Mouse (Mus musculus): Measurements from ENCODE around the gene Satb1. TPM values are rescaled to one million over a fixed set of nuclear protein-coding genes. Genes with fewer than 3 reads are reported as not detected.

The Satb1 gene
- polyA plus RNA-seq, 1 experiment, result 873 TPM

- Histone ChIP-seq H3K27me3 (ENCODE audit: control insufficient read depth, insufficient read depth, low read length) (no peaks in the 10 kb centered on the region), H3K36me3 (ENCODE audit: control insufficient read depth, insufficient read depth, low read length) (no peaks in the 10 kb centered on the region), H3K4me3 (ENCODE audit: control insufficient read depth, insufficient read depth, low read length) (no peak overlapping the region), H3K27ac (ENCODE audit: control insufficient read depth, insufficient read depth, low read length) (peak overlapping the region; percentile 8; the same call in 1 of the 2 replicates), H3K4me1 (replicated peaks; ENCODE audit: control insufficient read depth, insufficient read depth, low read length) (peaks cover 36% of the 10 kb centered on the region)
- TF ChIP-seq CTCF (IDR thresholded peaks at IDR 0.05; ENCODE audit: borderline replicate concordance, control insufficient read depth, extremely low read depth, insufficient read depth, low read length, poor library complexity) (no peak), POLR2A (IDR thresholded peaks at IDR 0.05; ENCODE audit: control insufficient read depth, extremely low read depth, insufficient read depth, low read length, poor library complexity) (no peak)
- peak; percentile 69 for DNase-seq
- WGBS, result 50% methylated on average over 5 of the region's 5 CpGs
Measured at GRCm38 (mm10) chr17:51876471-51876870, 43.4 kb upstream of the Satb1 start.

- TF ChIP-seq POLR2A (IDR thresholded peaks at IDR 0.05; ENCODE audit: control insufficient read depth, extremely low read depth, insufficient read depth, low read length, poor library complexity) (no peak), CTCF (IDR thresholded peaks at IDR 0.05; ENCODE audit: borderline replicate concordance, control insufficient read depth, extremely low read depth, insufficient read depth, low read length, poor library complexity) (no peak)
- peaks cover 2% of the 10 kb centered on the region; the same call in 1 of the 2 replicates for H3K4me1 ChIP-seq (replicated peaks; ENCODE audit: control insufficient read depth, insufficient read depth, low read length)
- peaks cover 15% of the 10 kb centered on the region for H3K36me3 ChIP-seq (ENCODE audit: control insufficient read depth, insufficient read depth, low read length)
- 95% methylated on average over 4 of the region's 4 CpGs for WGBS
- no peak overlapping the region for H3K4me3 ChIP-seq (ENCODE audit: control insufficient read depth, insufficient read depth, low read length)
- no peak overlapping the region for H3K27ac ChIP-seq (ENCODE audit: control insufficient read depth, insufficient read depth, low read length)
- DNase-seq, result no peak
- H3K27me3 ChIP-seq (ENCODE audit: control insufficient read depth, insufficient read depth, low read length), result no peaks in the 10 kb centered on the region
Measured at GRCm38 (mm10) chr17:51857616-51858015, 24.5 kb upstream of the Satb1 start.

GRCm38 (mm10) chr17:51856332-51856731, 23.2 kb upstream of the Satb1 start:
- Histone ChIP-seq H3K27ac (ENCODE audit: control insufficient read depth, insufficient read depth, low read length) (no peak overlapping the region), H3K36me3 (ENCODE audit: control insufficient read depth, insufficient read depth, low read length) (peaks cover 15% of the 10 kb centered on the region), H3K27me3 (ENCODE audit: control insufficient read depth, insufficient read depth, low read length) (no peaks in the 10 kb centered on the region), H3K4me1 (replicated peaks; ENCODE audit: control insufficient read depth, insufficient read depth, low read length) (peaks cover 2% of the 10 kb centered on the region; the same call in 1 of the 2 replicates), H3K4me3 (ENCODE audit: control insufficient read depth, insufficient read depth, low read length) (no peak overlapping the region)
- TF ChIP-seq POLR2A (IDR thresholded peaks at IDR 0.05; ENCODE audit: control insufficient read depth, extremely low read depth, insufficient read depth, low read length, poor library complexity) (no peak), CTCF (IDR thresholded peaks at IDR 0.05; ENCODE audit: borderline replicate concordance, control insufficient read depth, extremely low read depth, insufficient read depth, low read length, poor library complexity) (no peak)
- no peak for DNase-seq
- WGBS, result 95% methylated on average over 3 of the region's 3 CpGs

- no peak overlapping the region for H3K27ac ChIP-seq (ENCODE audit: control insufficient read depth, insufficient read depth, low read length)
- H3K4me1 ChIP-seq (replicated peaks; ENCODE audit: control insufficient read depth, insufficient read depth, low read length), result no peaks in the 10 kb centered on the region
- peaks cover 15% of the 10 kb centered on the region for H3K36me3 ChIP-seq (ENCODE audit: control insufficient read depth, insufficient read depth, low read length)
- WGBS, result 68% methylated on average over 3 of the region's 3 CpGs
- H3K27me3 ChIP-seq (ENCODE audit: control insufficient read depth, insufficient read depth, low read length), result no peaks in the 10 kb centered on the region
- no peak for DNase-seq
- H3K4me3 ChIP-seq (ENCODE audit: control insufficient read depth, insufficient read depth, low read length), result no peak overlapping the region
- no peak for TF ChIP-seq POLR2A (IDR thresholded peaks at IDR 0.05; ENCODE audit: control insufficient read depth, extremely low read depth, insufficient read depth, low read length, poor library complexity)
- TF ChIP-seq CTCF (IDR thresholded peaks at IDR 0.05; ENCODE audit: borderline replicate concordance, control insufficient read depth, extremely low read depth, insufficient read depth, low read length, poor library complexity), result no peak
Measured at GRCm38 (mm10) chr17:51855261-51855660, 22.2 kb upstream of the Satb1 start.

- Histone ChIP-seq H3K4me3 (ENCODE audit: control insufficient read depth, insufficient read depth, low read length) (no peak overlapping the region), H3K27ac (ENCODE audit: control insufficient read depth, insufficient read depth, low read length) (no peak overlapping the region), H3K4me1 (replicated peaks; ENCODE audit: control insufficient read depth, insufficient read depth, low read length) (no peaks in the 10 kb centered on the region), H3K27me3 (ENCODE audit: control insufficient read depth, insufficient read depth, low read length) (no peaks in the 10 kb centered on the region), H3K36me3 (ENCODE audit: control insufficient read depth, insufficient read depth, low read length) (peaks cover 4% of the 10 kb centered on the region)
- WGBS, result 90% methylated on average over 5 of the region's 5 CpGs
- TF ChIP-seq CTCF (IDR thresholded peaks at IDR 0.05; ENCODE audit: borderline replicate concordance, control insufficient read depth, extremely low read depth, insufficient read depth, low read length, poor library complexity), result no peak
- TF ChIP-seq POLR2A (IDR thresholded peaks at IDR 0.05; ENCODE audit: control insufficient read depth, extremely low read depth, insufficient read depth, low read length, poor library complexity), result no peak
- DNase-seq, result no peak
Measured at GRCm38 (mm10) chr17:51853952-51854351, 20.9 kb upstream of the Satb1 start.

GRCm38 (mm10) chr17:51840596-51840995, 7.5 kb upstream of the Satb1 start:
- TF ChIP-seq POLR2A (IDR thresholded peaks at IDR 0.05; ENCODE audit: control insufficient read depth, extremely low read depth, insufficient read depth, low read length, poor library complexity) (no peak), CTCF (IDR thresholded peaks at IDR 0.05; ENCODE audit: borderline replicate concordance, control insufficient read depth, extremely low read depth, insufficient read depth, low read length, poor library complexity) (no peak)
- H3K4me1 ChIP-seq (replicated peaks; ENCODE audit: control insufficient read depth, insufficient read depth, low read length), result peaks cover 6% of the 10 kb centered on the region
- H3K27me3 ChIP-seq (ENCODE audit: control insufficient read depth, insufficient read depth, low read length), result no peaks in the 10 kb centered on the region
- WGBS, result 97% methylated on average over 6 of the region's 6 CpGs
- DNase-seq, result no peak
- no peak overlapping the region for H3K4me3 ChIP-seq (ENCODE audit: control insufficient read depth, insufficient read depth, low read length)
- no peak overlapping the region for H3K27ac ChIP-seq (ENCODE audit: control insufficient read depth, insufficient read depth, low read length)
- H3K36me3 ChIP-seq (ENCODE audit: control insufficient read depth, insufficient read depth, low read length), result peaks cover 38% of the 10 kb centered on the region

GRCm38 (mm10) chr17:51839484-51839883, 6.4 kb upstream of the Satb1 start:
- 96% methylated on average over 5 of the region's 5 CpGs for WGBS
- TF ChIP-seq POLR2A (IDR thresholded peaks at IDR 0.05; ENCODE audit: control insufficient read depth, extremely low read depth, insufficient read depth, low read length, poor library complexity), result no peak
- no peak for TF ChIP-seq CTCF (IDR thresholded peaks at IDR 0.05; ENCODE audit: borderline replicate concordance, control insufficient read depth, extremely low read depth, insufficient read depth, low read length, poor library complexity)
- peaks cover 34% of the 10 kb centered on the region for H3K36me3 ChIP-seq (ENCODE audit: control insufficient read depth, insufficient read depth, low read length)

More at GRCm38 (mm10) chr17:51839484-51839883, 6.4 kb upstream of the Satb1 start:
- Histone ChIP-seq H3K4me1 (replicated peaks; ENCODE audit: control insufficient read depth, insufficient read depth, low read length) (peaks cover 11% of the 10 kb centered on the region), H3K27ac (ENCODE audit: control insufficient read depth, insufficient read depth, low read length) (no peak overlapping the region), H3K27me3 (ENCODE audit: control insufficient read depth, insufficient read depth, low read length) (no peaks in the 10 kb centered on the region), H3K4me3 (ENCODE audit: control insufficient read depth, insufficient read depth, low read length) (no peak overlapping the region)
- no peak for DNase-seq
